Mouse (Mus musculus) forebrain, embryonic 11.5 days (tissue): ENCODE results near the gene Pvr. TPM values are rescaled to one million over a fixed set of nuclear protein-coding genes. Genes with fewer than 3 reads are reported as not detected.

Experiments
- ATAC-seq: fragments of 200-750 bp; cut with Nextera tagmentation; replicated peaks from 2 replicates; pipeline ENCODE4 v1.8.0; 2017; ENCODE audit warnings: moderate TSS enrichment; ENCODE audit not compliant: low FRiP score
- DNase-seq: peaks from one replicate; pipeline ENCODE4 v3.0.0-alpha.2; 2017; ENCODE audit warnings: low spot score
- H3K27ac ChIP-seq: fragments of 300-500 bp; sonication (generic); 2 replicates; pipeline ENCODE4 v1.5.1; 2014; ENCODE audit warnings: low read depth, low read length
- H3K27me3 ChIP-seq: fragments of 300-500 bp; sonication (generic); 2 replicates; pipeline ENCODE4 v1.6.1; 2014; ENCODE audit warnings: mild to moderate bottlenecking, low read length, mixed read lengths; ENCODE audit not compliant: control insufficient read depth, insufficient read depth
- H3K36me3 ChIP-seq: fragments of 300-500 bp; sonication (generic); 2 replicates; pipeline ENCODE4 v1.6.1; 2014; ENCODE audit warnings: mild to moderate bottlenecking, low read length, moderate library complexity, mixed read lengths; ENCODE audit not compliant: control insufficient read depth, insufficient read depth
- H3K4me1 ChIP-seq: fragments of 300-500 bp; sonication (generic); replicated peaks from 2 replicates; pipeline ENCODE4 v1.6.1; 2014; ENCODE audit warnings: low read length, mixed read lengths; ENCODE audit not compliant: control insufficient read depth, insufficient read depth
- H3K4me2 ChIP-seq: fragments of 300-500 bp; sonication (generic); 2 replicates; pipeline ENCODE4 v1.6.1; 2014; ENCODE audit warnings: low read depth, mild to moderate bottlenecking, low read length, moderate library complexity, mixed read lengths; ENCODE audit not compliant: severe bottlenecking
- H3K4me3 ChIP-seq: fragments of 300-500 bp; sonication (generic); 2 replicates; pipeline ENCODE4 v1.5.1; 2014; ENCODE audit warnings: low read depth, low read length
- H3K9ac ChIP-seq: fragments of 300-500 bp; sonication (generic); 2 replicates; pipeline ENCODE4 v1.6.1; 2014; ENCODE audit warnings: low read length
- H3K9me3 ChIP-seq: fragments of 300-500 bp; sonication (generic); 2 replicates; pipeline ENCODE4 v1.6.1; 2016; ENCODE audit warnings: low read length, mixed read lengths; ENCODE audit not compliant: control insufficient read depth
- WGBS: fragments of 180-500 bp; shearing (Covaris S2); extraction: QIAGEN DNeasy Blood & Tissue Kit; methylation state at CpG from one replicate; pipeline ENCODE4 v1.1.7; 2014; 5-methylcytosine and 5-hydroxymethylcytosine counted together
- polyA plus RNA-seq: library from polyadenylated mRNA; unstranded; fragments of >200 nt; fragmentation: Nextera tagmentation; extraction: Ambion mirVana; gene quantifications from 2 replicates; pipeline ENCODE4 v1.2.1, GENCODE M21; 2014

Gene Pvr
- polyA plus RNA-seq, 1 experiment from 2014 or later = 2.6 TPM

DNA sequence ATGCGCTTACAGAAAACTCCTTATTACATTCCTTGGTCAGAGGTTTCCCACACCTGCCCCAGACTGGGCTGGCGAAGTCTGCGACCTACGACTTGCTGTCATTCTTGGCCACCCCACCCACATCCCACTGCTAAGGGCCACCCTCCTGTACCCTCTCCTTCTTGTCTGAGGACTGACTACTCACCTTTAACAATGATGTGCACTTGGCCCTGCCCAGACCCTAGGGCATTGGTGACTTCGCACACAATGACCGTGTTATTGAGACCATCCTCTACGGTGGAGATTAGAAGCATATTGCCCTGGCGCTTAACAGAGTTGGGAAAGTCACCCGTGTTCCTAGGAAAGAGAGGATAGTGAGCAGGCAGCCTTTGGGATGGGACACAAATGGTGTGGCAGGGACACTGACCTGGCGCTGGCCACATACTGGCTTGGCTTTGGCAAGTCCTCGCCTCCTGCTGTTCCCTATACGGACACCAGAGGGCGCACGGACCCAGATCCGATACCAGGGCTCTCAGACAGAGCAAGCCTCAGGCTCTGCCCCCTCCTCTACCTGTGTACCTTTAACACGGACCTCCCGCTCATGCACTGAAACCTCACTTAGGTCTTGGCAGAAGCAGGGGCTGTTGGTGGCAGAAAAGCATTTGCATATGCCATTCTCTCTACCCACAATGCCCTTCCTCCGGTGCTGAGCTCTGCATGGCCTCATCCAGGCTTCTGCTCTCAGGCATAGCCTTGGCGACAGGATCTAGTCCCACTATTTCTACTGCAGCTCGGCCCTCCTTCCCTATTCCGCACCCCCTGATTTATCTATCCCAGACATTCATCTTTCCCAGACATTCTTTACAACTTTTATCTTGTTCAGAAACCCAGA, 10.3 kb downstream of the Pvr start:
- ATAC-seq = peak; percentile 82
- no peak overlapping the region for H3K9ac ChIP-seq

GRCm38 (mm10) chr7:19889881-19890280, 31.1 kb downstream of the Pvr start:
- no peak for ATAC-seq
- Histone ChIP-seq H3K9me3 (peaks cover 2% of the 10 kb centered on the region; the same call in 1 of the 2 replicates), H3K4me3 (no peak overlapping the region), H3K4me1 (no peaks in the 10 kb centered on the region), H3K36me3 (no peaks in the 10 kb centered on the region), H3K27me3 (no peaks in the 10 kb centered on the region), H3K27ac (no peak overlapping the region), H3K4me2 (no peak overlapping the region), H3K9ac (no peak overlapping the region)
- peak; percentile 65 for DNase-seq
- 54% methylated on average over 8 of the region's 8 CpGs for WGBS

More for the DNA sequence above, 10.3 kb downstream of the Pvr start:
- no peaks in the 10 kb centered on the region for H3K4me1 ChIP-seq
- H3K36me3 ChIP-seq = no peaks in the 10 kb centered on the region; the same call in 1 of the 2 replicates
- WGBS = 51% methylated on average over 21 of the region's 21 CpGs
- no peak overlapping the region for H3K4me2 ChIP-seq
- no peak overlapping the region for H3K4me3 ChIP-seq
- peak; percentile 89 for DNase-seq
- H3K27ac ChIP-seq = no peak overlapping the region
- no peaks in the 10 kb centered on the region for H3K27me3 ChIP-seq
- no peaks in the 10 kb centered on the region for H3K9me3 ChIP-seq

DNA sequence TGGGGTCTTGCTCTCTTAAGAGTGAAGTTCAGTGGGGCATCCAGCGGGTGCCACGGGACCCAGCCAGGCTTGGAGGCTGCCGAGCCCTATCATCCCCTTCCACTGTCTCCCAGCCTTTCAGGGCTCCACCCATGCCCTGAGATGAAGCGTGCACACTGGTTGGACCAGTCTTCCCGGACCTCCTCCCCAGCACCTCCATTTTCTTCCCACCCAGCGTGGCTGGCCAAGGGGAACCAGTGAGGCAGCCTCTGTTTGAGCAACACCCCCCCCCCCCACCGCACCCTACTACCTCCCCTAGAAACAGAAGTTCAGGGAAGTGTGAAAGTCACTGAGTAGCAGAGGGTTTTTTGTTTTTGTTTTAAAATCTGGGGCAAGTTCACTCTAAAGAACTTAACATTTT, 33.1 kb downstream of the Pvr start, which contains the start of gene Ceacam19:
Ceacam19 (minus strand) TSS at position 117 of the 400 bp plus-strand sequence.
- H3K27me3 ChIP-seq = no peaks in the 10 kb centered on the region
- 75% methylated on average over 7 of the region's 7 CpGs for WGBS
- H3K9ac ChIP-seq = no peak within 1 kb of the TSS
- H3K9me3 ChIP-seq = peaks cover 2% of the 10 kb centered on the region; the same call in 1 of the 2 replicates
- DNase-seq = no peak
- no peak within 1 kb of the TSS for H3K4me3 ChIP-seq
- no peak within 1 kb of the TSS for H3K27ac ChIP-seq
- H3K4me2 ChIP-seq = no peak within 1 kb of the TSS
- H3K36me3 ChIP-seq = no peaks in the 10 kb centered on the region
- no peak for ATAC-seq
- no peaks in the 10 kb centered on the region for H3K4me1 ChIP-seq

DNA sequence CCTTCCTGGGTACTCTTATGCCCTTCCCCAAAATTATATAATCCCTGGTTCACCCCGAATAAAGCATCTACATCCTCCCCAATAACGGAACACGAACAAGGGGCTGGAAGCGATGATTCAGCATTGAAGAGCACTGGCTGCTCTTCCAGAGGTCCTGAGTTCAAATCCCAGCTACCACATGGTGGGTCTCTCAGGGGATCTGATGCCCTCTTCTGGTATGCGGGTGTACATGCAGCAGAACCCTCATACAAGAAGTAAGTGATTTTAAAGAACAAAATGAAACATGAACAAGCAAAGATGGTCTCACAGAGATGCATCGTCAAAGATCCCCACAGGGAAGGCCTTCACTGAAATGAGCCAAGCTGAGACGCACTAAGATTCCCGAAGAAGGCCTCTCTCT, 40.2 kb downstream of the Pvr start:
- ATAC-seq (no peak), DNase-seq (no peak)
- H3K9me3 ChIP-seq = no peaks in the 10 kb centered on the region
- no peaks in the 10 kb centered on the region for H3K4me1 ChIP-seq
- H3K4me3 ChIP-seq = no peak overlapping the region
- no peak overlapping the region for H3K4me2 ChIP-seq
- no peaks in the 10 kb centered on the region for H3K36me3 ChIP-seq
- WGBS = 82% methylated on average over 8 of the region's 8 CpGs
- H3K9ac ChIP-seq = no peak overlapping the region
- H3K27me3 ChIP-seq = no peaks in the 10 kb centered on the region
- no peak overlapping the region for H3K27ac ChIP-seq

GRCm38 (mm10) chr7:19876781-19877425, 44.1 kb downstream of the Pvr start:
- Histone ChIP-seq H3K4me2 (no peak overlapping the region), H3K4me3 (no peak overlapping the region), H3K36me3 (no peaks in the 10 kb centered on the region), H3K9me3 (no peaks in the 10 kb centered on the region), H3K9ac (no peak overlapping the region), H3K4me1 (no peaks in the 10 kb centered on the region), H3K27me3 (no peaks in the 10 kb centered on the region), H3K27ac (no peak overlapping the region)
- DNase-seq = no peak
- 62% methylated on average over 14 of the region's 14 CpGs for WGBS
- ATAC-seq = 0 out of 2 replicates have a peak, but pooled peaks have one; percentile 18

GRCm38 (mm10) chr7:19875948-19876682, 44.8 kb downstream of the Pvr start:
- Histone ChIP-seq H3K4me1 (no peaks in the 10 kb centered on the region), H3K9ac (no peak overlapping the region), H3K9me3 (no peaks in the 10 kb centered on the region), H3K27ac (no peak overlapping the region), H3K4me3 (no peak overlapping the region), H3K4me2 (no peak overlapping the region), H3K27me3 (no peaks in the 10 kb centered on the region), H3K36me3 (no peaks in the 10 kb centered on the region)
- 54% methylated on average over 13 of the region's 13 CpGs for WGBS
- DNase-seq = peak; percentile 57
- peak; percentile 62 for ATAC-seq

DNA sequence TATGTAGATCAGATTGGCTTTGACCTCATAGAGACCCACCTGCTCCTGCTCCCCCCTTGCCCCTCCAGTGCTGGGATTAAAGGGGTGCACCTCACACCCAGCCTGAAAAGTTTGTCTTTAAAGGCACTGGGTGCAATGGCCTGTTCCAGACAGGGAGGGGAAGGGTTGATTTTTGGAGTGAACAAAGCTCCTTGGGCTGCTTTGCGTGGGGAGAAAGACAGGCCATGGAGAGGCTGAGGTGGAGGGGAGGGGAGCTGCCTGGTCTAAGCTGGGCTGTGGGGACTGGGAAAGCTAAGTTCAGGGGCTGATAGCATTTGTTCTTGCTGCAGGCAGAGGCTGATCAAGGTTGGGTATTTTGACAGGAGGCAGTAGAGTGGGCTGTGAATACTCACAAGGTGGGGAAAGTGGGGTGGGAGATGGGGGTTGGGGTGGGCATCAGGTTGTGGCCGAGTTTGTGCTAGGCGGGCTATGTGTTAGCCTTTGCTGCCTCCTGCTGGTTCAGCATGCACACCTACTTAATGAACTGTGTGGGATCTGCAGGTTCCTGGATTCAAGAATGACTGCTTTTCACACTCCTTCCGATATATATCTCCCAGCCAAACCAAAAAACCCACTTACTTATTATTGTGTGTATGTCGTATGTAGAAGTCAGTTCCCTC, 48.9 kb downstream of the Pvr start:
- Histone ChIP-seq H3K27me3 (no peaks in the 10 kb centered on the region), H3K9me3 (no peaks in the 10 kb centered on the region), H3K36me3 (no peaks in the 10 kb centered on the region), H3K4me2 (no peak overlapping the region), H3K9ac (no peak overlapping the region), H3K4me3 (no peak overlapping the region), H3K4me1 (no peaks in the 10 kb centered on the region), H3K27ac (no peak overlapping the region)
- ATAC-seq (no peak), DNase-seq (no peak)
- 45% methylated on average over 5 of the region's 5 CpGs for WGBS

DNA sequence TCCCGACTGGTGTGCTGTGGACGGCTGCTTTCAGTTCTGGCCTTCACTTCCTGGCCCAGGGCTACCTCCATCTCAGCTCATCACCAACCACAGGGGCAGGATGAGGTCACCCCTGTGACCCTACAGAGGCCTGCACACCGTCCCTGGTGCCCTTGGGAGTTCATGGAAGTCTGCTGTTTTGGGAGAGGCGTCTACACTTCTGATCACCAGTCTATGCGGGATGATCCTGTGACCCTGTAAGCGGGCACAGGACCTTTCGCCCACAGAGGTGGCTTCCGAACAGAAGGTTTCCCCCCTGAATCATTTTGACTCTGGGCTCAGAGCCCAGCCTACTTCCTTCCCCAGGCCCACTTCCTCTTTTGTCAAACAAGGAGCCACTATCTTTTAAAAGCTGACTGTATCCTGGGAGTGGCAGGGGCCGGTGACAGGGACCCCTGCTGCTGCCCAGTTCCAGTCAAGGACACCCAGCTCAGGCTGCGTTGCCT, 49.8 kb downstream of the Pvr start:
- Histone ChIP-seq H3K36me3 (no peaks in the 10 kb centered on the region), H3K27me3 (no peaks in the 10 kb centered on the region), H3K4me2 (no peak overlapping the region), H3K4me3 (no peak overlapping the region), H3K27ac (no peak overlapping the region), H3K9me3 (no peaks in the 10 kb centered on the region), H3K4me1 (no peaks in the 10 kb centered on the region), H3K9ac (no peak overlapping the region)
- no peak for ATAC-seq
- WGBS = 72% methylated on average over 10 of the region's 10 CpGs
- DNase-seq = no peak
